Mouse (Mus musculus): ENCODE results near the gene Atxn1.

DNA sequence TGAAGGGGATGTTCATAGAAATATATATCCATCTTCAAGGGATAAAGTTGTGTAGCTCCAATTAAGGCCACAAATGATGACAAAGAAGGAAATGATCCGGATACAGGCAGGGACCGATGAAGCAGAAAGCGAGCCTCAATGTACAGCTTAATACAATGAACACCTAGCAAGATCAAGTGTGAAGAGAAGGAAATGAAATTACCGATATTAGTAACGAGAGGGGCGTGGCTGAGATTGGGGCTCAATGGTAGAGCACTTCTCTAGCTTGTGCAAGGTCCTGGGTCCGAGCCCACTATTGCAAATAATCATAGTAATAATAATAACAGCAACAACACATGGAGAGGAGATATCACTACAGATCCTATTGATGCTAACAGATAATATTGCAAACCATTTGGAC, 54.5 kb downstream of the Atxn1 start:
- TF ChIP-seq RCOR1 (conservative IDR thresholded peaks at IDR 0.05; ENCODE audit: low read depth, low read length): 0 out of 2 replicates have a peak, but pooled peaks have one; percentile 51
- TF ChIP-seq CTCF (conservative IDR thresholded peaks at IDR 0.05 in 1 of 2, IDR thresholded peaks at IDR 0.05 in 1 of 2; ENCODE audit: low read depth in 2 of 2, low read length in 2 of 2): no peak
